Mouse (Mus musculus) heart, postnatal 0 days (tissue): Measurements from ENCODE around the gene Slc22a12.

Experiments used
- CTCF ChIP-seq: IDR thresholded peaks from 2 replicates; pipeline ENCODE4 v1.5.1; 2016; ENCODE audit warnings: antibody characterized with exemption, control low read depth, low read depth
- EP300 ChIP-seq: IDR thresholded peaks from 2 replicates; pipeline ENCODE4 v1.6.1; 2016; ENCODE audit warnings: antibody characterized with exemption, low read depth

- TF ChIP-seq EP300, result no peak
- no peak for TF ChIP-seq CTCF
Measured at GRCm38 (mm10) chr19:6499860-6500635, 42.8 kb downstream of the Slc22a12 start.
